Mouse (Mus musculus) kidney, postnatal 36 days (tissue): ENCODE results near the gene Top2b.

ENCODE experiments used
- DNase-seq, 2 experiments: peaks; one replicate each; pipeline ENCODE4 v3.0.0; 2021 to 2022; ENCODE audit warnings: mixed read lengths in 2 of 2

Top2b gene

GRCm38 (mm10) chr14:16427569-16427968 lies 62.6 kb downstream of the Top2b start:
- no peak for DNase-seq

GRCm38 (mm10) chr14:16431941-16432499 lies 67.0 kb downstream of the Top2b start:
- DNase-seq = no peak

- DNase-seq = no peak
Observed at GRCm38 (mm10) chr14:16432550-16432949, 67.6 kb downstream of the Top2b start.

- no peak for DNase-seq
Observed at GRCm38 (mm10) chr14:16433206-16433605, 68.2 kb downstream of the Top2b start.

GRCm38 (mm10) chr14:16434396-16435171 lies 69.6 kb downstream of the Top2b start:
- peak; percentile 58 to 72 for DNase-seq

- DNase-seq = no peak
Observed at GRCm38 (mm10) chr14:16437386-16437785, 72.4 kb downstream of the Top2b start.

GRCm38 (mm10) chr14:16439385-16440126 lies 74.6 kb downstream of the Top2b start:
- no peak for DNase-seq

- no peak for DNase-seq
Observed at GRCm38 (mm10) chr14:16444859-16445258, 79.9 kb downstream of the Top2b start.

- peak in 1 of 2 experiments; percentile 18 for DNase-seq
Observed at GRCm38 (mm10) chr14:16447587-16447986, 82.6 kb downstream of the Top2b start.

GRCm38 (mm10) chr14:16448269-16448987 lies 83.4 kb downstream of the Top2b start:
- DNase-seq = no peak

GRCm38 (mm10) chr14:16478606-16479323 lies 113.8 kb downstream of the Top2b start:
- peak in 1 of 2 experiments; percentile 17 for DNase-seq

- DNase-seq = peak; percentile 30 to 36
Observed at GRCm38 (mm10) chr14:16479521-16479920, 114.5 kb downstream of the Top2b start.

- peak; percentile 35 to 60 for DNase-seq
Observed at GRCm38 (mm10) chr14:16480621-16481020, 115.6 kb downstream of the Top2b start.

- DNase-seq = peak; percentile 48 to 62
Observed at GRCm38 (mm10) chr14:16483656-16484380, 118.8 kb downstream of the Top2b start.
